Mouse (Mus musculus) adrenal gland, postnatal 4 days (tissue): ENCODE data around the gene Nckap1. TPM values are rescaled to one million over a fixed set of nuclear protein-coding genes. Genes with fewer than 3 reads are reported as not detected.
"Not testable (repeated sequence)": the region's sequence is repeated elsewhere in the genome, so short reads cannot be mapped to it uniquely, and the experiment has no call there.

ENCODE experiments used
- DNase-seq, 2 experiments: peaks; one replicate each; pipeline ENCODE4 v3.0.0; 2021 to 2022; ENCODE audit warnings: low spot score in 2 of 2, mixed read lengths in 2 of 2
- total RNA-seq, 2 experiments: library from RNA; stranded (reverse); gene quantifications; 2 replicates each; pipeline ENCODE4 v1.2.3; 2021

Nckap1 gene
- total RNA-seq, 2 experiments from 2014 or later = 130 to 133 TPM

DNA sequence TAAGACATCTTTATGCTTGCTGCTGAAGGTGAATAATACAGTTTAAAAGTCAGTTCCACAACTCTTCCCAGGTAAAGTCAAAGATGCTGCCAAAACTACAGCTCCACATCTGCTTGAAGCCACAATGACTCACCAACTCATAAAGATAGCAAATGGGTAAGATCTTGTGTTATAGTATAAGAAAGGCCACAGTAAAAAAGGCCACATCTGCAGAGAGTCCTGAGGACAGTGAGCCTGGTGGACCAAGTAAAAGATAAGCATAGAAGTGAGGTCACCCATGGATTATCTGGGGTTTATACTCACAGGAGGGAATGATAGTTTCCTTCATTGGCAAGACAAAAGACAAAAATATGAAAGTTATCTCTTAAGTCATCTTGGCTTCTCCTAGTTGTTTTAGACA lies 18.9 kb downstream of the Nckap1 start:
- no peak for DNase-seq

DNA sequence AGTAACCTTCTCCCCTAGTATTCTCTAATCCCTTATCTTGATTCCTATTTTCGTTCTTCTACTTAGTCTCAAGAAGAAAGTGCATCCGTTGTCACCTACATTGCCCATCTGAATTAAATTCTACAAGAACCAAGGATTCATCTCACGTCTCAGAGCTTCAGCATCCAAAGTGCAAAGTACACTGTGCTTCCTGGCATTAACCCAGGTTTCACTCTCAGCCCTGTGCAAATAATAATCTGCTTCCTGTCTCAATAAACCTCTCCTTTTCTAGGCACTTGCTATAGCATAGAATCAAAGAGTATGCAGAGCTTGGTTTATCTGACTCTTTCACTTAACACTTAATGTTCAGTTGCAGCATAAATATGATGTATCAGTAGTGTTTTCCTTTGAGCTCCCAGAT lies 19.7 kb downstream of the Nckap1 start:
- no peak for DNase-seq

DNA sequence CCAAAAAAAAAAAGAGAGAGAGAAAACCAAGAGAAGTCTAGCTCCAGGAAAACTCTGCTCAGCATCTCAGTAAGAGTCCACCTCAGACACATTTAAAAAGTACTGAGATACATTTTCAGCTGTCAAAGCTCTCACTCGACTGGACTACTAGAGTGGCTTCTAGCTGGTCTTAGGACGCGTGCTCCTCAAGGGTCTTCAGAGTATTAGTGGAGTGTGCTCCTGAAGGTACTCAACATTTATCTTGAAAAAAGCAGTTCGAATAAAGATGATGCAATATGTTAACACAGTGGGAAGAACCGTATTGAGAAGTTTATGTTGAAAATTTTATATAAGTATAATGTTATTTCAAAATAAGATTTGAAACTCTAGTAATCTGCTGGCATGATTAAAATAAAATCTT lies 20.4 kb downstream of the Nckap1 start:
- DNase-seq = no peak

DNA sequence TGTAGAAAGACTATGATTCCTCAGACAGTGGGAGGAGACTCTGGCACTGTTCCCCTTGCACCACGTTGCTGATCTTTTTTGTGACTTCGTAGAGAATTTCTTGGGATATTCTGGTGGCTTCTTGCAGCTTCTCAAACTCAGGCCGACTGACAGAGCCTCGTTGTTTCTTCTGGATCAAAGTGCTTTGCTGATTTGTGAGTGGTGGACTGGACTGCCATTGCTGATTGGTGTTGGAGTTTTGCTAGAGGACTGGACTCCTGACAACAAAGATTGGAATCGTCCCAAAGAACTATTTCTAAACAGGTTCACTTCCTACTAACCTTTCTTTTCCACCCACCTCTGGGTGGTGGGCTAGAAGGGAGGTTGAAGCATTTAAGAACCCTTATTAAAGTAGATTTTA lies 21.5 kb downstream of the Nckap1 start:
- no peak for DNase-seq

DNA sequence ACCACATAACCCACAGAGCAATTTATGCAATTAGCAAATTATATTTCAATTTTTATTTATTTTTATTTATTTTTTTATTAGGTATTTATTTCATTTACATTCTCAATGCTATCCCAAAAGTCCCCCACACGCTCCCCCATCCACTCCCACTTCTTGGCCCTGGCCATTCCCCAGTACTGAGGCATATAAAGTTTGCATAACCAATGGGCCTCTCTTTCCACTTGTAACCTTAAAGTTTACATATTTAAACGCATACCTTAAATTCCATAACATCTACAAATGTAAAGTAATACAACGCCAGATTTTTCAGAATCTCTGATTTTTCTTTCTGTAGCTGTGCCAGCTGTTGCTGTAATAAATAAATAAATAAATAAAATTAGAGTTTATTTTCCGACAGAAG lies 26.7 kb downstream of the Nckap1 start:
- DNase-seq = no peak

DNA sequence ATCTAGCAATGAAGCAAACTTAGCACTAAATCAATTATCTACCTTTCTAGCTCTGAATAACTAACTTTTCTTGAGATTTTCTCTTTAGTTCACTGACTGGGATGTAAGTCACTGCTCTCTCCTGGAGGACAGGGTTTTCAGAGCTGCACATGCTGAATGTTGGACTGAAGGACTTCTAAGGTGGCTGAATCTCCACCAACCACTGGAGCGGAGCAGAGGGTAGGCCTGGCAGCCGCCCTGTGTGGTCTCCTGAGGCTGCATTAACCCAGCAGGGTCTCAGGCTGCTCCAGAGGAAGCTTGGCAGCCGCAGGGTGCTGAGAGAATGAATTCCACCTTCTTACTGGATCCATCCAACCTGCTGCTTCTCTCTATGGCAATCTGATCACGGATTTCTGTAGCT lies 31.5 kb downstream of the Nckap1 start:
- no peak for DNase-seq

DNA sequence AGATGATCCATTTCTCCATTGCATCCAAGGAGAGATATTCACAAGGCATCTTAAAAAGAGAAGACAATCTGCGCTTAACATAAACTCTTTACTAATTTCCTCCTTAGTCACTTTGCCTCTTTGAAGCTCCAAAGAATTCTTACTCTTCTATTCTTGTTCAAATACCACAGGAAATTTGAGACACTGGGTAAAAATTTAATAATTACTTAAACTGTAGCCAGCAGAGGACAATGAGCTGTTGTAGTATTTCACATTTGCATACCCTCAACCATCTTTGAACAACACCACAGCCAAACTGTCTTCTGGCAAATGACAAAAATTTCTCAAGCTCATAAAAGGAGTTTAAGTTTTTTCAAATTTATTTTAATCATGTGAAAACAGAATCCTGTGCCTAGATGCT lies 33.3 kb downstream of the Nckap1 start:
- no peak for DNase-seq

DNA sequence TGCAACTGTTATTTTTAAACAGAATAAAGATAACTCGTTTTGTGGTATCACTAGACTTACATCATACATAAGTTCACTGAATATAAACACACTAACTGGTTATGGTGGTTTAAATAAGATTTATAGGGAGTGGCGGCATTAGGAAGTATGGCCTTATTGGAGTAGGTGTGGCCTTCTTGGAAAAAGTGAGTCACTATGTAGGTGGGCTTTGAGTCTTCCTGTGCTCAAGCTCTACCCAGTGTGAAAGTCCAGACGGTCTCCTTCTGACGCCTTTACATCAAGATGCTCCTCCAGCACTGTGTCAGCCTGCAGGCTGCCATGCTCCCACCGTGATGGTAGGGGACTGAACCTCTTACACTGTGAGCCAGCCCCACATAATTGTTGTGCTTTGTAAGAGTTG lies 38.4 kb downstream of the Nckap1 start:
- DNase-seq = no peak

DNA sequence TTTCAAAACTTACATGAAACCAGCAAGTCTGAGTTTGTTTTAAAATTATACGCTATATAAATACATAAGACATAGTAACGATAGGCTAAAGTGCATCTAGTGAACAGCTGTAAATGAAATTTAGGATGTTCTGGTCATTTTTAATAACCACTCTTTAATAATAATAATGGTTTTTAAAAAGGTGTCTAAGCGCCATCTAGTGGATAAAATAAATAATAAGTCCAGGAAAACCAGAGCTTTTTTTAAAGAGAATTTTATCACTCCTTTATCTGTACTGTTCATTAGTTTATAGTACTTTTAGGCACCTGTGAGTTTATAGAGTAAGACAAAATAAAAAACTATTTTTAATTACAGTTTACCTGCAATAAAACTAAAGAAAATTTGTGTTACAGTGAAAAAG lies 44.0 kb downstream of the Nckap1 start:
- DNase-seq = no peak

DNA sequence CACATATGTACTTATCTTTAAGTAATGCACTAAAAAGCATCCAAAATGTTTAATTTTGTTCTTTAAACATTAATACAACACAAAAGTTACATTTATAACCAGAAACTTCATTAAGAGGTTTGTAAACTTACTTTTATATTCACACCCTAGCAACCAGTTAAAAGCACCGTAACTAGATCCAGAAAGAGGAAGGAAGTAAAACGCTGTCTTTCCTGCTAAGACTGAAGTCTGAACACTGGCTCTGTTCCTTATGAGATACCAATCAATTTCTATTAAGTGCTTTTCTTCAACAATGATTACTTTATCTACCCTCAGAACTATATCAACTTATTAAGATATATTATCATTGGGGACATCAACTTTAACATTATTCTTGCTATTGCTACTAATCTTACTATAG lies 44.6 kb downstream of the Nckap1 start:
- DNase-seq = no peak

DNA sequence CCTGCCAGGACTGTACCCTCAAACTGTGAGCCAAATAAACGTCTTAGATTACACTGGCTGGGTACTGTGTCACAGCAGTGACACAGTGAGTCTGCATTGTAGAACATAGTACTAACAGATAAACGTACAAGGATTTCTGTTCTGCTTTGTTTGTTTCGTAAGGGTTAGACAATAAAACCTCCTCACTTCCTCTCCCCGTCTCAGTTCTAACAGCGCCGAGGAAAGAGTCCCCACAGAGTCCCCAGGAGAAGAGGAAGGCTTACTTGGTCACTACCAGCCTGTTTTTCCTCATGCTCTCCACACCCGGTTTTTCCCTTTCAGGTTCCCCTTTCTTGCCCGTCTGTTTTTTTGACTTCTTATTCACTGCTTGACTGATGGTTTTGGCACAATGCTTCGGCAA lies 56.9 kb downstream of the Nckap1 start:
- DNase-seq = no peak

DNA sequence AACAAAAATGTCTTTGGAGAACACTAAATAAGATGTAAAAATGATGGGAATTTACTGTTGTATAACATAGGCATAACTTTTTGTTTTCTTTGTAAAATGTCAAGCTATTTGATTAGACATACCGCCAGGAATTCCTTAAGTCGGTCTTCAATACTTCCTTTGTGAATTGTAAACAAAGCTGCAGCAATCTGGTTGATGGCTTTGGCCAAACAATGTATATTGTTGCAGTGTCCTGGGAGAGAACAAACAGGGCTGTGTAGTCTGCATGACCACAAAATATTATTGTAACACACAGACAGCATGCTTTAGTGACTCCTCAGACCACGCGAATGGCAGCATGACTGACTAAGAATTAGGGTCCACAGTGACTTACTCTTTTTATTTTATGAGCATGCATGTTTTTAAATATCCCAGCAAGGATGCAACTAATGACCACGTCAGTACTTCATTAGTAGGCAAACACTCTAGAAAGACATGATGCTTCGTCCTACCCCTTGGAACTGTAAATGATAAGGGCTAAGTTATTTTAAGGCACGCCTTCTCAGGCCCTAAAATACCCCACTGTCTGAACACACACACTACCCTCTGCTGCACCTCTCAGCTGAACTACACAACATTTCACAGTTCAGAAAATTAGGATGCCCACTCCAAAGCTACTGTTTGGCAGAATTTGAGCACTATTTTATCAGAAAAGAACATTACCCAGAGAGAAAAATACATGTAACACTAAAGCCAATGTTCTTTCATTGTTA lies 75.0 kb downstream of the Nckap1 start:
- DNase-seq = no peak

DNA sequence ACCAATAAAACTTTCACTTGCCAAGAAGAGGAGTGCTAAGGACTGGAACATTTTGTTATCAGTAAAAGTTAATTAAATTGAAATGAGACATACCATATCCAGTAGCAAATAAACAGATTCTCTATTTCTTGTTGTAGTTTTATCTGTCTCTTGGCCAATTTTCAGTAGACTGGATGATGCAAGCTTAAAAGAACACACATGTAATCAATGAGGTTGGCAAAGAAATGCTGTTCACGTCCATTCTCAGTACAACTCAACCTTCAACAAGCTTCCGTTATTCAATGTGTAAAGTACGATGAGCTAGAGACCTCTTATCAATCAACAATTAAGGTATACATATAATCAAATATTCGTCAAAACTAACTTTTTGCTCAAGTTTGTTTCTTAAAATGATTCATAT lies 79.0 kb downstream of the Nckap1 start:
- no peak for DNase-seq

DNA sequence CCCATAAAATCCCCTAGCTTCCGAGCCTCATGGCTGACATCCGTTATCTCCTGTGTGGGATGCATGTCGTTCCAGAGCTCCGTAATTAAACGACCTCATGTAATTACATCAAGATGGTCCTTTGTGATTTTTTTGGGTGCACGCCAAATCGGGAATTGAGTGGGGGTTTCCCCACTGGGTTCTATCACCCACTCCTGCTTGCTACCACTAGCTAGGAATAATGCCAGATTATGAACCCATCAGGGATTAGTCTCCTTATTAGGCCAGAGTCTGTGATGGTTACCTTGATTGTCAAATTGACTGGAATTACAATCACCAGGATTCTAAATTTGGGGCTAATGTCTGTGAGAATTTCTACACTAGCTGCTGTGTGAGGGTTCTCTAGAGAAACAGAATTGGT lies 85.9 kb downstream of the Nckap1 start:
- DNase-seq = not testable (repeated sequence)

DNA sequence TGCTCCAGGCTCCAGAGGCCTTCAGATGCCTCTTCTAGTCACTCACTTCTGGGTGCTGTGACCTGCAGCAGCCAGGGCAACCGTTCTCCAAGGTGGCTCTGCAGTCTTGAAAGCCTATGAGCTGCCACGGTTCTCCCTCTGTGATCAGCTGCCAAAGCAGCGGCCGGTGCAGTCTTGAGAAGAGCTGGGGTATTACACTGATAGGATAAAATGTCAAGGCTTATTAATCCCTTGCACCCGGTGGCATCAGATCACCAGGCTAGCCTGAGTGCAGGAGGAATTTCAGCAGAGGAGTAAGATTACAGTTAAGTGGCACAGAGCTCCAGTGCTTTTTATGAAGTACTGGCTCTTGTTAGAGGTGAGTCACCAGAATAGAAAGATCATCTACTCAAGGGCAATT lies 94.3 kb downstream of the Nckap1 start:
- peak in 1 of 2 experiments; percentile 28 for DNase-seq

DNA sequence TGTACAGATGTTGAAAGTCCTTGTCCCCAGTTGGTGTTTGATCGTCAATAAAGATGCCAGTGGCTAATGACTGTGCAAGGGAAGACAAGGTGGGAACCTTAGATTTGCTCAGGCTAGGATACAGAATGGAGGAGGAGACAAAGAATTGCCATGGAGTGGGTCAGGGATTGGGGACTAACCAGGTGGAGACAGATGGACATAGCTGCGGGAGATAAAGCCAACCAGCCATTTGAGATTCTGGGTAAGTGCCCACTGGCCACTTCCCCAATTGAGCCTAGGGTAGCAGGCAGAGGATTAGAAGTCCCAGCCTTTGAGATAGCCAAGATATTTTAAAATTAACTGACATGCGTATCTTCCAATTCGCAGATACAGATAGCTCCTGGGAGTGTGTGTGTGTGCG lies 96.2 kb downstream of the Nckap1 start:
- no peak for DNase-seq

DNA sequence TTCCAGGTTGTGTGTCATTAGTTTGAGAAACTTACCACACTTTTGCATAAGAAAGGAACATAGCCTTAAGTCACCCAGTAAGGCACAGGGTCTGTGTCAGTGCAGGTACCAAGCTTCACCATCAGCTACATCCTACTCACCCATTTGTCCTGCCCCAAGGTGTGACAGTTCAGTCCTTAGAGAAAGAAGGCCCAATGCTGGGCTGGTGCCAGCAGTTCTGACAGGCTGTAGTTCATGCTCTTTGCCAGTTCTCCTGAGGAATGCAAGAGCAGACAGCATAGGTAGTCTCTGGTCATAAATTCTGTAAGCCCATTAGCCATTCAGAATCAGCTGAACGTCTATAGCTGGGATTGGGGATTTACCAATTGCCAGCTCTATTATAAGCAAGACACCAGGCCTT lies 105.3 kb downstream of the Nckap1 start:
- DNase-seq = no peak

DNA sequence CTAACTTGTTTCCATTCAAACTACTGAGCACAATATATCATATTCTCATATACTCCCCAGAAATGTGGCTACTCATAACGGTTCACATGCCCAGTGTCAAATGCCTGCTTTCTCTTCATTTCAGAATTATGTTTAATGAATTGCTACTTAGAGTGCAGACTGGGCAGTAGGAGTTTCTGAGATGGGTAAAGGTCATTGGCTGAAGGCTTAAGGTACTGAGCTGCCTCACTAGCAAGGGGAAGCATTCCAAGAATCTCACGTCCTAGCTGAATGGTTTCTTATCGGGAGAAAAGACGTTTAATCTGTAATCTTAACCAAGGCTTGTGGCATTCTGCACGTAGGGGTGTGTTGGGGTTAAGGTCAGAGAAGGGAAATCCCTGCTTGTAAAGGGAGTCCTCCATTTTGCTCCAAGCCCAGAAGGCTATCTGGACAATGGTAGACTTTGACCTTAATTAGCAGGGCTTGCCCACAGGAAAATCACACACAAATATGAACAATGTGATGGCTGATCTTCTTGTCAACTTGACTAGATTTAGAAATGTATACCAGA lies 106.9 kb downstream of the Nckap1 start:
- DNase-seq = no peak

DNA sequence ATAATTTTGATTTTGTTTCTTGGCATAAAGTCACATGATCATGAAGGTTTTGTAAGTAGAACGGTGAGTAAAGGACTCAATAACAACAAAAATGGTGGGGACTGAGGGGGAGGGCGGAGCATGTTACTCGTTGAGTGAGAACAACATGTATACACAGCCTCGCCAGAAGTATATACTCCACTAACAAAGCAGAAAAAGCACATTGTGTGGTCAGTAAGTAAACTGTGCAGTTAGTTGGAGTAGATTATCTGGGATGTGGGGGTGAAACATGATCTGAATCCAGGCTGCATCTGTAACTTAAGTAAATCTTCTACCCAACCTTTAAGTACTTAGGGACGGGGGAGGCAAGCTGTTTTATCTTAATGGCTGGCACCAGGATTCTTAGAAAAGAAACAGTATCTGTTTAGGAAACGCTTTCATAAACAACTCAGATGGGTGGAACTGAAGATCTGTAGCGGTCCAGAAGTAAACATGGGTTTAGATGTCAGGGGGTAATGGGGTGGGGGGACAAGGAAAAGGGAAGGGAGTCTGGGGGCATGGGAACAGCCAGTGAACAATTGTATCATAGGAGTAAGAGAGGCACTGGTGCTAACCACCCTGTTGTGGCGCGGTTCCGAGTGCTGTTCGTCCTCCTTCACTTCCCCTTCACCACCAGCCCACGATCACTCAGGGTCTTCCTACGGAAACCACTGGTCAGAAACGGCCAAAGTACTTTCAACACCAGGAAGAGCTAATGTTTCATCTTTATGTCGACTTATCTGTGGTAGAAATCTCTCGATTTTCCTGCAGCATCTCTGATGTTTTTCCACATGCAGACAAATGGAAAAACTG lies 115.0 kb downstream of the Nckap1 start:
- DNase-seq = no peak

DNA sequence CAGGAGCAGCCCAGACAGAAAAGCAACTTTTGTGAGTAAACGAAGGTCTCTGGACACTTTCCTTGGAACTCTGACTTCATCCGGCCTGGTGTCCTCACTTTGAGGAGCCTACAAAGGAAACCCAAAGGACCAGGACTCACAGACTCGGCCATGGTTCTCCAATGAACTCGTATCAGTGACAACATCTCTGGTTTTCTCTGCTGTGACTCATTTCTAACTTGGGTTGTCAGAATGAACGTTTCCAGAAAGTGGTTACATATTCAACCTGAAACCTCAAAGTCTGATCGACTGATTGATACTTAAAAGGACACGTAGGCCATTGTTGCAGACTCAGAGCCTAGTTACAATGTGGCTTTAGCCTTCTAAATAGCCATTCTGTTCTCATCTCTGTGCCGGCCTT lies 119.4 kb downstream of the Nckap1 start:
- no peak for DNase-seq
